Mouse (Mus musculus) small intestine, adult 2 months (tissue): Measurements from ENCODE around the gene Dnaic1.

ENCODE experiments used
- CTCF ChIP-seq: fragments of 200-500 bp; IDR thresholded peaks from 2 replicates; pipeline ENCODE4 v1.5.1; 2012; ENCODE audit warnings: low read depth, mild to moderate bottlenecking, control low read depth, inconsistent platforms, low read length, moderate library complexity, mixed read lengths; ENCODE audit not compliant: insufficient replicate concordance, insufficient read length; ENCODE audit errors: extremely low read depth
- POLR2A ChIP-seq: fragments of 200-500 bp; IDR thresholded peaks from 2 replicates; pipeline ENCODE4 v1.6.1; 2012; ENCODE audit warnings: low read depth, mild to moderate bottlenecking, control low read depth, inconsistent platforms, low read length, moderate library complexity

GRCm38 (mm10) chr4:41648627-41649026, 79.1 kb downstream of the Dnaic1 start:
- TF ChIP-seq CTCF (no peak), POLR2A (no peak)
